Mouse (Mus musculus) embryonic fibroblast, embryonic 13.5 days (primary cell): ENCODE data around the gene Pdia4.

Experiments used
- CTCF ChIP-seq: IDR thresholded peaks from 2 replicates; pipeline ENCODE4 v1.5.1; 2011; ENCODE audit warnings: mild to moderate bottlenecking, control low read depth, low read length, moderate library complexity, borderline replicate concordance; ENCODE audit not compliant: insufficient read depth
- POLR2A ChIP-seq: IDR thresholded peaks from 2 replicates; pipeline ENCODE4 v1.6.1; 2011; ENCODE audit warnings: low read depth, mild to moderate bottlenecking, control low read depth, low read length, moderate library complexity

DNA sequence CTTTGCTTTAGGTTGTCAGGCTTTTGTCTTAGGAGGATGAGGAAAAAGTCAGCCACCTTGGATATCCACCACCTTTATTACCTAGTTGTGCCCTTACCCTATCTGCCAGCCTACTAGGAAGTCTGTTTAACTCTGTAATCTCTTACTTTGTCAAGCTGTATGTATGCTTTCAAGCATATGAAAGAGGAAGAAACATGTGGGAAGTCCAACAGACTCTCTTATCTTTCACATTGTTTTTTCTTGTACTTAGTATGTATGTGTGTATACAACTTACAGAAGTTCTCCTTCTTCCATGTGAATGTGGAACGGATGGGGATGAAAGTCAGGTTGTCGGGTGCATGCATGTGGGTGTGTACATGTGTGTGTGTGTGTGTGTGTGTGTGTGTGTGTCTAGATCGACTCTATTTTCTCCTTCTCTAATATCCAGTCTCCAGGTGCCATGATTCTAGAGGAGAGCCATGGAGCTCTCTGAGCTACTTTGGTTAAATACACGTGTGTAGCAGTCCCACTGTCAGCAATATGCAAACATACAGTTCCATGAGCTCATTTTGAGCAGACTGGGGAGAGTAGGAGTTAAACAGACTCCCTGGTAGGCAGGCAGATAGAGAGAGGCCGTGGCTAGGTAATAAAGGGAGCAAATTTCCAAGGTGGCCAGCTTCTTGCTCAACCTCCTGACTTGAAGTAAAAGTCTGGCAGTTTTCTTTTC is 28.4 kb downstream of the Pdia4 start:
- no peak for TF ChIP-seq POLR2A
- TF ChIP-seq CTCF = no peak
